Mouse (Mus musculus): ENCODE measurements around the gene Gm20388. TPM values are rescaled to one million over a fixed set of nuclear protein-coding genes. Genes with fewer than 3 reads are reported as not detected.
A peak's percentile ranks its signal among the peaks of the same experiment; 100 is the strongest.

Gene Gm20388
- polyA plus RNA-seq, 1 experiment from 2014 or later, result not detected

DNA sequence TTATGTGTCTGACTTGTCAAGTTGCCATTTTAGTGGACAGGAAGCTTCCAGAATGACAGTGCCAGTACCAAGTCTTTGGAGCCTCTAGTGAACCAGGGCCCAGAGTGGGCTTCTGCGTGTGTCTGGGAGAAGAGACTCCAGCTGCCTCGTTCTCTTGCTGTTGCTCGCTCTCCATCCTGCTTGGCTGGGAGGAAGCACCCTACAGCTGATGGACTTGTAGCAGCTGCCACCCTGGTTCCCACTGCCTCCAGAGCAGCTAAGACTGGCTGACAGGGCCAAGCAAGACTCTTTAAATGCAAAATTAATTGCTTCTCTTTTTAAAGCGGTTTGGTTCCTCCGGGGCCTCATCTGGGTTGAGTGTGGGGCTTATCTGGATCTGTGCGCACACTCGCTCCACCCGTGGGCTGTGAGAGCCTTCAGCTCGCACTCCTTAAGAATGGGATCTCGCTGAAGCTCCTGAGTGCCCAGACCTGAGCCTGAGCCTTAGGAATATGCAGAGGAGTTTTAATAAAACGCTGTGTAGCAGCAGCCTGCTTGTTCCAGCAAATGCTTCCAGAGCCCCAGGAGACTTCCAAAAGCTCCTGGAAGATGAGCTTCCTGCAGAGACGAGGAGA is 4410.7 kb downstream of the Gm20388 start:
- Histone ChIP-seq H3K36me3 (ENCODE audit: control insufficient read depth, insufficient read depth, low read length) (peaks cover 17% of the 10 kb centered on the region; the same call in 1 of the 2 replicates), H3K9me3 (ENCODE audit: control insufficient read depth, low read length) (no peaks in the 10 kb centered on the region), H3K4me1 (ENCODE audit: control insufficient read depth, insufficient read depth, low read length) (peaks cover 8% of the 10 kb centered on the region; the same call in 1 of the 2 replicates), H3K4me3 (ENCODE audit: low read length) (no peak overlapping the region), H3K9ac (ENCODE audit: low read depth, low read length) (no peak overlapping the region), H3K27ac (ENCODE audit: low read depth, low read length) (no peak overlapping the region), H3K27me3 (ENCODE audit: control insufficient read depth, insufficient read depth, low read length) (no peaks in the 10 kb centered on the region), H3K4me2 (replicated peaks; ENCODE audit: low read depth, low read length) (no peak overlapping the region)
- ATAC-seq (ENCODE audit: low FRiP score, low TSS enrichment), result no peak
- 67% methylated on average over 12 of the region's 12 CpGs for WGBS

DNA sequence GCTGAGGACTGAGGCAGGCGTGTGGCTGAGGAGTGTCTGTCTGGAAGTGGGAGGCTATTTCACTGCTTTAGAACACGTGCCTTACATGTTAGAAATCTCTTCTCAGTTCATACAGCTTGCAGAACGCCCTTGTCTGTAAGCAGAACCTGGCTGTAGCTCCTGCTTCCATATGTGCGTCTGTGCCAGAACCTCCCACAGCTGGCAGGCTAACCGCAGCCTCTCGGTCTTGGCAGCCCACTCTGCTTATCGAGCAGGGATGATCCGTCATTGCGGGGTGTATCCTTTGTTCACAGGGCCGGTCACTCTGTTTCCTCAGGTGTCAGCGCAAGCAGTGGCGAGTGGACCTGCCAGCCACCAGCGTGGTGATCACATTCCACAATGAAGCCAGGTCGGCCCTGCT is 4412.7 kb downstream of the Gm20388 start:
- H3K4me2 ChIP-seq (replicated peaks; ENCODE audit: low read depth, low read length), result no peak overlapping the region
- no peaks in the 10 kb centered on the region for H3K27me3 ChIP-seq (ENCODE audit: control insufficient read depth, insufficient read depth, low read length)
- peaks cover 5% of the 10 kb centered on the region; the same call in 1 of the 2 replicates for H3K4me1 ChIP-seq (ENCODE audit: control insufficient read depth, insufficient read depth, low read length)
- no peak for ATAC-seq (ENCODE audit: low FRiP score, low TSS enrichment)
- WGBS, result 92% methylated on average over 14 of the region's 14 CpGs
- no peaks in the 10 kb centered on the region for H3K9me3 ChIP-seq (ENCODE audit: control insufficient read depth, low read length)
- no peak overlapping the region for H3K27ac ChIP-seq (ENCODE audit: low read depth, low read length)
- H3K9ac ChIP-seq (ENCODE audit: low read depth, low read length), result 0 out of 2 replicates have a peak overlapping the region, but pooled peaks have one; percentile 2
- H3K36me3 ChIP-seq (ENCODE audit: control insufficient read depth, insufficient read depth, low read length), result peaks cover 27% of the 10 kb centered on the region; the same call in 1 of the 2 replicates
- H3K4me3 ChIP-seq (ENCODE audit: low read length), result no peak overlapping the region

DNA sequence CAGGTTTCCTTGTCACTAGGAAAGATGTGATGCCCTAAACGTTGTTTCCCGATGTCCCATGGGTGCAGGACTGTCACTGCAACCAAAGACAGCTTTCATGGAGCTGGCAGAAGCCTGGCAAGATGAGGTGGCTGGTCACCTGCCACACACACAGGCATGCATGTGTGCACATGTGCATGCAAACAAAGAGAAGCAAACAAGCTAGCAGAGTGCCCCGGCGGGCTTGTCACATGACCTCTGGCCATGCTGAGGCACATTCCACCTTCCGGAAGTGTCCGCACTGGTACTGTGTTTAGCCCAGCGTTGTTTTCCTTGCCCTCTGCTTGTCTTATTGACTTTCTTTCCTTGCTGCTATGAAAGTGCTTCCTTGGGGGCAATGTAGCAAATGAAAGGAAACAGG is 4417.6 kb downstream of the Gm20388 start:
- no peak for ATAC-seq (ENCODE audit: low FRiP score, low TSS enrichment)
- Histone ChIP-seq H3K36me3 (ENCODE audit: control insufficient read depth, insufficient read depth, low read length) (peaks cover 43% of the 10 kb centered on the region; the same call in 1 of the 2 replicates), H3K4me3 (ENCODE audit: low read length) (no peak overlapping the region), H3K27me3 (ENCODE audit: control insufficient read depth, insufficient read depth, low read length) (no peaks in the 10 kb centered on the region), H3K9ac (ENCODE audit: low read depth, low read length) (no peak overlapping the region), H3K4me2 (replicated peaks; ENCODE audit: low read depth, low read length) (no peak overlapping the region), H3K9me3 (ENCODE audit: control insufficient read depth, low read length) (no peaks in the 10 kb centered on the region), H3K27ac (ENCODE audit: low read depth, low read length) (no peak overlapping the region), H3K4me1 (ENCODE audit: control insufficient read depth, insufficient read depth, low read length) (no peaks in the 10 kb centered on the region)
- 87% methylated on average over 7 of the region's 7 CpGs for WGBS

DNA sequence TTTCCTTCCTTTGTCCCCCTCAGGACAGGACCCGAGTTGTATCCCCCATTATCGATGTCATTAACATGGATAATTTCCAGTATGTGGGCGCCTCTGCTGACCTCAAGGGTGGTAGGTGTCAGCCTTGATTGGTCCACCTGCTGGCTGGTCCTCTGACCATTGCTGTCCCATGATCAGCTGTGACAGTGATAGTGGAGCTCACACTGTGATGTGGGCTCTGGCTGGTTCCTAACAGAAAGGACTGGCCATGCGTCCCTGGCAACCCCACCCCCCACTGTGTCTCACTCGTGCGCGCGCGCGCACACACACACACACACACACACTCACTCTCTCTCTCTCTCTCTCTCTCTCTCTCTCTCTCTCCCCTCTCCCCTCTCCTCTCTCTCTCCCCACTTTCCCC is 4419.0 kb downstream of the Gm20388 start:
- 85% methylated on average over 10 of the region's 10 CpGs for WGBS

GRCm38 (mm10) chr8:124330433-124330832 is 4419.8 kb downstream of the Gm20388 start:
- Histone ChIP-seq H3K9me3 (ENCODE audit: control insufficient read depth, low read length) (no peaks in the 10 kb centered on the region), H3K4me2 (replicated peaks; ENCODE audit: low read depth, low read length) (no peak overlapping the region), H3K4me1 (ENCODE audit: control insufficient read depth, insufficient read depth, low read length) (no peaks in the 10 kb centered on the region), H3K36me3 (ENCODE audit: control insufficient read depth, insufficient read depth, low read length) (peaks cover 41% of the 10 kb centered on the region; the same call in 1 of the 2 replicates), H3K27ac (ENCODE audit: low read depth, low read length) (no peak overlapping the region), H3K4me3 (ENCODE audit: low read length) (no peak overlapping the region), H3K27me3 (ENCODE audit: control insufficient read depth, insufficient read depth, low read length) (no peaks in the 10 kb centered on the region), H3K9ac (ENCODE audit: low read depth, low read length) (no peak overlapping the region)
- WGBS, result 96% methylated on average over 2 of the region's 3 CpGs
- ATAC-seq (ENCODE audit: low FRiP score, low TSS enrichment), result no peak

More for the DNA sequence above, 4419.0 kb downstream of the Gm20388 start:
- no peak overlapping the region for H3K9ac ChIP-seq (ENCODE audit: low read depth, low read length)
- no peak overlapping the region for H3K4me3 ChIP-seq (ENCODE audit: low read length)
- no peaks in the 10 kb centered on the region for H3K9me3 ChIP-seq (ENCODE audit: control insufficient read depth, low read length)
- H3K36me3 ChIP-seq (ENCODE audit: control insufficient read depth, insufficient read depth, low read length), result peaks cover 36% of the 10 kb centered on the region; the same call in 1 of the 2 replicates
- H3K4me2 ChIP-seq (replicated peaks; ENCODE audit: low read depth, low read length), result no peak overlapping the region
- H3K27me3 ChIP-seq (ENCODE audit: control insufficient read depth, insufficient read depth, low read length), result no peaks in the 10 kb centered on the region
- no peaks in the 10 kb centered on the region for H3K4me1 ChIP-seq (ENCODE audit: control insufficient read depth, insufficient read depth, low read length)
- no peak overlapping the region for H3K27ac ChIP-seq (ENCODE audit: low read depth, low read length)
- no peak for ATAC-seq (ENCODE audit: low FRiP score, low TSS enrichment)

- Histone ChIP-seq H3K4me2 (replicated peaks; ENCODE audit: low read depth, low read length) (no peak overlapping the region), H3K9me3 (ENCODE audit: control insufficient read depth, low read length) (no peaks in the 10 kb centered on the region), H3K36me3 (ENCODE audit: control insufficient read depth, insufficient read depth, low read length) (peaks cover 48% of the 10 kb centered on the region; the same call in 1 of the 2 replicates), H3K9ac (ENCODE audit: low read depth, low read length) (no peak overlapping the region), H3K27me3 (ENCODE audit: control insufficient read depth, insufficient read depth, low read length) (no peaks in the 10 kb centered on the region), H3K4me1 (ENCODE audit: control insufficient read depth, insufficient read depth, low read length) (no peaks in the 10 kb centered on the region), H3K27ac (ENCODE audit: low read depth, low read length) (no peak overlapping the region), H3K4me3 (ENCODE audit: low read length) (no peak overlapping the region)
- ATAC-seq (ENCODE audit: low FRiP score, low TSS enrichment), result no peak
- 91% methylated on average over 3 of the region's 3 CpGs for WGBS
Observed at GRCm38 (mm10) chr8:124331094-124331493, 4420.5 kb downstream of the Gm20388 start.

DNA sequence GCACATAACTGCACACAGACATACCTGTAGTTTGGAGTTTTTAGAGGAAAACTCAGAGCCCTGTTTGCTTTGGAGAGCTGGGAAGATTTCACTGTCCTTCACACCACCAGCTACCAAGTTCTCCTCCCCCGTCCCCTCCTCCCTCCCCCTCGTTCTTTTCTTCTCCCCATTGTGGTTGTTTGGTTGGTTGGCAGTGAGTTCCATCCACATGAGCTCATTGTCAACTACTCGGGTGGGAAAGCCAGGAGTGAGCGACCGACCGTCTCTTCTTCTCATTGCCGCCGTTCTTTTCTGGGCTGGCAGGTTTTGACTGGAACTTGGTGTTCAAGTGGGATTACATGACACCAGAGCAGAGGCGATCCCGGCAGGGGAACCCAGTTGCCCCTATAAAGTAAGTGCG is 4421.1 kb downstream of the Gm20388 start:
- 70% methylated on average over 11 of the region's 11 CpGs for WGBS
- no peak for ATAC-seq (ENCODE audit: low FRiP score, low TSS enrichment)
- no peak overlapping the region for H3K27ac ChIP-seq (ENCODE audit: low read depth, low read length)

GRCm38 (mm10) chr8:124336302-124336701 is 4425.7 kb downstream of the Gm20388 start:
- peaks cover 9% of the 10 kb centered on the region; the same call in 1 of the 2 replicates for H3K4me1 ChIP-seq (ENCODE audit: control insufficient read depth, insufficient read depth, low read length)
- H3K36me3 ChIP-seq (ENCODE audit: control insufficient read depth, insufficient read depth, low read length), result peaks cover 50% of the 10 kb centered on the region; the same call in 1 of the 2 replicates
- H3K9me3 ChIP-seq (ENCODE audit: control insufficient read depth, low read length), result no peaks in the 10 kb centered on the region
- WGBS, result 94% methylated on average over 13 of the region's 13 CpGs
- H3K27ac ChIP-seq (ENCODE audit: low read depth, low read length), result no peak overlapping the region
- no peaks in the 10 kb centered on the region for H3K27me3 ChIP-seq (ENCODE audit: control insufficient read depth, insufficient read depth, low read length)
- no peak overlapping the region for H3K4me2 ChIP-seq (replicated peaks; ENCODE audit: low read depth, low read length)
- no peak for ATAC-seq (ENCODE audit: low FRiP score, low TSS enrichment)
- H3K9ac ChIP-seq (ENCODE audit: low read depth, low read length), result no peak overlapping the region
- H3K4me3 ChIP-seq (ENCODE audit: low read length), result no peak overlapping the region

More for the DNA sequence above, 4421.1 kb downstream of the Gm20388 start:
- no peaks in the 10 kb centered on the region for H3K9me3 ChIP-seq (ENCODE audit: control insufficient read depth, low read length)
- no peaks in the 10 kb centered on the region for H3K27me3 ChIP-seq (ENCODE audit: control insufficient read depth, insufficient read depth, low read length)
- no peak overlapping the region for H3K9ac ChIP-seq (ENCODE audit: low read depth, low read length)
- no peak overlapping the region for H3K4me2 ChIP-seq (replicated peaks; ENCODE audit: low read depth, low read length)
- H3K4me1 ChIP-seq (ENCODE audit: control insufficient read depth, insufficient read depth, low read length), result no peaks in the 10 kb centered on the region
- no peak overlapping the region for H3K4me3 ChIP-seq (ENCODE audit: low read length)
- peaks cover 54% of the 10 kb centered on the region; the same call in 1 of the 2 replicates for H3K36me3 ChIP-seq (ENCODE audit: control insufficient read depth, insufficient read depth, low read length)

GRCm38 (mm10) chr8:124339742-124340141 is 4429.1 kb downstream of the Gm20388 start:
- H3K27ac ChIP-seq (ENCODE audit: low read depth, low read length), result no peak overlapping the region; the same call in 1 of the 2 replicates
- no peaks in the 10 kb centered on the region for H3K9me3 ChIP-seq (ENCODE audit: control insufficient read depth, low read length)
- H3K4me2 ChIP-seq (replicated peaks; ENCODE audit: low read depth, low read length), result no peak overlapping the region
- H3K4me3 ChIP-seq (ENCODE audit: low read length), result no peak overlapping the region
- H3K36me3 ChIP-seq (ENCODE audit: control insufficient read depth, insufficient read depth, low read length), result peaks cover 55% of the 10 kb centered on the region
- ATAC-seq (ENCODE audit: low FRiP score, low TSS enrichment), result no peak; the same call in 1 of the 2 replicates
- H3K9ac ChIP-seq (ENCODE audit: low read depth, low read length), result no peak overlapping the region
- 67% methylated on average over 3 of the region's 3 CpGs for WGBS
- H3K27me3 ChIP-seq (ENCODE audit: control insufficient read depth, insufficient read depth, low read length), result no peaks in the 10 kb centered on the region
- H3K4me1 ChIP-seq (ENCODE audit: control insufficient read depth, insufficient read depth, low read length), result peaks cover 9% of the 10 kb centered on the region; the same call in 1 of the 2 replicates
